Mouse (Mus musculus): ENCODE measurements around the gene Nox3.

Nox3 gene

GRCm38 (mm10) chr17:3610307-3610754 is 85.7 kb downstream of the Nox3 start:
- CTCF ChIA-PET = no interaction called here

DNA sequence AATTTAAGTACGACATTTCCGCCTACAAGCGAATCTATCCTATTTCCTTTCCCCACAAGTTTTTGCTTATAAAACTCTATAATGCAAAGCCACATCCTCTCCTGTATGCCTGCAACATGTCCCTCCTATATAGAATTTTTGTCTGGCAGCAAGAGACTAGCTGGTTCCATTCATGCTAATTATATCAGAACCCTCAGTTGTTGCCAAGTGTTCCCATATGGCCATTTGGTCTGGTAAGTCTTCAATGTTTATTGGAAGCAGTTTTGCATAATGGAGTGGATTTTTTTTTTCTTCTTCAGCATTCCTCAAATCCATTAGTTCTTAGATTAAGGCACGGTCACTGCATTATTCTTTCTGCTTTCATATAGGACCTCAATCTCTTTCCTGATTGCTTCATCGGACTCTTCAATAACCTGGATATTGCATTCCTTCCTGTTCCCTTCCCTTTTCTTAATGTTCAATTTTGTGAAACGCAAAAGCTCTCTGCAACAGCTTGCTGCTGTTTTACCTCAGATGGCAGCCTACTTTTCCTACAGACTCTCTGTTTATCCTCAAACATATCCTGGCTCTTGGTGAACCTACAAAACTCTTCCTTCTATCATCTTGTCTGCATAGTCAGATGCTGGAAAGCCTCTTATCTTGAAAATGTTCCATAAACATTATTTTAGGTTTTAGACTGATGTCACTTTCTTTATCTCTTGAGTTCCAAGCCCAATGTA is 92.9 kb downstream of the Nox3 start:
- CTCF ChIA-PET = no interaction called here

- CTCF ChIA-PET = no interaction called here
These were observed 97.7 kb downstream of the Nox3 start for GRCm38 (mm10) chr17:3598393-3598792.

DNA sequence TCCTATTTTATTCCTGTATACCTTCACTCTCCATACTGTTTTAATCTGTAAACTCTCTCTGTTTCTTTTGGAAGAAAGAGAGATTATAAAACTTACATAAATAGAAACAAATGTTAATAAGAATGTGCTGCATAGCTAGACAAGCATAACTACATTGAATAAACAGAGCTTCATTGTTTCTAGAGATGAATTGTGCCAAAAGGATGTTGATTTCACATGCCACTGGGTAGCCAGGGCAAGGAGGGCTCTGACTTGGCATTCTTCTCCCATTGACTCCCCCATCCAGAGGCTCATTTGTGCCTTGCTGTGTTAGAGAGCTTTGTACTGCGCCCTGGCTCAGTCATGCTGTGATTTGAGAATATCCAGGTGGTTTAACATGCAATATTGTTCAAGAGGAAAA is 98.2 kb downstream of the Nox3 start:
- CTCF ChIA-PET = no interaction called here

DNA sequence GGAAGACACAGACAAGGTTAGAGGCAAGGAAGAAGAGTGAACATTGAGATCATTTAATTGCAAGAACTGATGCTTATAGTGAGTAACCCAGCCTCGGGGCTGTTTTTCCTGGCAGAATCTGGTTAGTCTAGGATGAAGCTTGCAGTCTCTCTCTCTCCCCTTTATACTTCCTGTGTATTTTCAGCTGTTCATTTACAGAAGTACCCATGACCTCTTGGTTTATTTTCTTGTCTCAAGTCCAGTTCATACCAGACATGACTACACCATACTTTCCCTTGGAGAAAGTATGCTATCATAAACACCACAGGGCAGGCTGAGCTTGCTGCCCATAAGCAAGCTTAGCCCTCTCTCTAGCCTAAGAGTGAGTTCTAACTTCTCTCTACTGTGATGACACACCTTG is 98.9 kb downstream of the Nox3 start:
- CTCF ChIA-PET = no interaction called here

Measured in spleen, embryonic (tissue).